Mouse (Mus musculus): ENCODE measurements around the gene Vwa5b2.

The Vwa5b2 gene

DNA sequence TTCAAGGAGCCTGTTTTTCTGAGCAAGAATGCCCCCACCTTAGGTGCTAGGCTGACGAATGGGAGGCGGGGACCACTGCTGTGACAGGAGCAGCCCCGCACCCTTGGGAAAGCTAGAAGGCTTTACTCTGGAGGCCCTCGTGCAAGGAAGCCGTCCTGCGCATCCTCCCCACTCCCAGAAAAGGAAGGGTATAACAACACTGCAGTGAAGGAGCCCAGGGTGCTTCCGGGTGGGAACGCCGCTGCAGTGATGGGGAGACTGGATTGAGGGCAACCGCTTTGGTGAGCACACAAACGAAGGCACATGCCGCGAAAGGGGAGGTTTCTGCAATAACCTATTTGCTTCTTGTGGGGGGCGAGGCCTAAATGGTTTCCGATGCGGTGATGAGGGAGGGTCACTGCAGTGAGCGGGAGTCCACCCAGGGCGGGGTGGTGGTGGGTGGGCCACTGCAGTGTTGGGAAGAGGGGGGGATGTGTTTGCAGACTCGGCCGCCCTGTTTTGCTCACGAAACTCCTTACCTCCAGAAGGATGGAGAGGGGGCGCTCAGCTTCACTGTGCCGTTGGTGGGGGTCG lies at the start of gene Vwa5b2:
Gene Vwa5b2 (plus strand): TSS at position 106 of the 573 bp plus-strand sequence.
- no peak for DNase-seq

DNA sequence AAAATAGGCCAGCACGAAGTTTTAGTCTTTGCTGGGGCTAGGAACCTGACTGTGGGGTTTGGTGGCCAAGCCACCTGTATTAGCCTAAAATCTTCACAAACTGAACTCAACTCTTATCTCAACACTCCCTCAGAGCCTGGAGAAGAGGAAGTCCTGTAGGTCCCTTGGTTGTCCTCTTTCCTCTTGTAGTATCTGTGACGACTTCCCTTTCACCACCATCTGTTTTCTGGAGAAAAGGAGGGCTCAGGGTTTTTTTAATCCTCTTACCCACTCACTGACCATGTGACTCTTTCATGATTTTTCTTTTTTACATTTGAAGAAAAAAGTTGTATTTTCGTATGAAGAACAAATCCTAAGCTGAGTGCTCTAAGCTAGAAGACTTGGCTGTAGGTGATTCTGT lies 49.6 kb upstream of the Vwa5b2 start:
- no peak for DNase-seq

- DNase-seq, result no peak
These were observed 48.8 kb upstream of the Vwa5b2 start for GRCm38 (mm10) chr16:20540438-20540837.

GRCm38 (mm10) chr16:20545696-20546095 lies 43.6 kb upstream of the Vwa5b2 start:
- no peak for DNase-seq

DNA sequence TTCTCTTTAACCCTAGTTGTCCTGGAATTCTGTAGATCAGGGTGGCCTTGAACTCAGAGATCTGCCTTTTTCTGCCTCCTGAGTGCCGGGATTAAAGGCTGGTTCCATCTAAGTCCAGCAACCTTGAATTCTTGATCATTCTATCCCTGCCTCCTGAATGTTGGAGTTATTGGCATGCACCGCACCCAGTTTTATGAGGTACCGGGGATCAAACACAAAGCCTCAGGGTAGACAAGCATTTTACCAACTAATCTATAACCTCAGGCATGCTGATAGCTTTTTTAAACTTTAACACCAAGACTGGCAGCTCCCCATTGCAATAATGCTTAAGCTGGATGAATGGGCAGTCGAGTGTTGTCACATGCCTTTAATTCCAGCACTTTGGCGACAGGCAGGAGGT lies 41.8 kb upstream of the Vwa5b2 start:
- peak; percentile 28 for DNase-seq

DNA sequence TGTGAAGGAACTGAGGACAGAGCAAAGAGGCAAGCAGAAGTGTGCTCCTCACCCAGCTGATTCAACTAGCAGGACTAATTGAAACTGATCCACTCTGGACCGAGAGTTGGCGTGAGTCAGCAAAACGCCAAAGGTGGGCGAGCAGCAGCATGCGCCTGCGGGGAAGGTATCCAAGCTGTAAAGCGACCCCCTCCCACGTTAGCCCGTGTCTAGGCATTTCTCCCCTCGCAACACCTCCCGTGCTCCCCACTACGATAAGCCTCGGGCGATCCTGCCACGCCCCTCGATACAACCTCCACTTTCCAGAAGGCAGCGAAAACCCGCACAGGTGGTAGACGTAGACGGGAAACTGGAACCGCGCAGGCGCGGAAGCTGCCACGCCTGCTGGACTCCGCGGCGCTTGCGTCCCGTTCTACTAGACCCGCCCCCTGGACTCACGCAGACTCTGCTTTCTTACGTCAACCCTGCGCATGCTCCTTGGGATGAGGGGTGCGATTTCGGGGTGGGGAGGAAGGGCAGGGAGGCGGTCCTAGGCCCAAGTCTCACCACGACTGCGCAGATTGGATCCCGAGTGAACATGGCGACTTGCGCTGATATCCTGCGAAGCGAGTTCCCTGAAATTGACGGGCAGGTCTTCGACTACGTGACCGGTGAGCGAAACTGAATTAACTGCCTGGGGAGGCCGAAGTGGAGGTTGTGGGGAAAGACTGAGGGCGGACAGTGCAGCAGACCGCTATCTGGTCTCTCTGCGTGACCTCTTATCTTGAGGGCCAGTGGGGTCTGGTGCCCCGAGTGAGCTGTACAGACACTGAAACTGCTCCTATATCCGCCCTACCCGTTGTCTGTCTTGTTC lies 40.9 kb upstream of the Vwa5b2 start, which contains the start of gene Abcf3:
Gene Abcf3 (plus strand): TSS at position 482 of the 853 bp plus-strand sequence.
- peak; percentile 99 for DNase-seq

- DNase-seq, result no peak
These were observed 40.1 kb upstream of the Vwa5b2 start for GRCm38 (mm10) chr16:20549161-20549560.

DNA sequence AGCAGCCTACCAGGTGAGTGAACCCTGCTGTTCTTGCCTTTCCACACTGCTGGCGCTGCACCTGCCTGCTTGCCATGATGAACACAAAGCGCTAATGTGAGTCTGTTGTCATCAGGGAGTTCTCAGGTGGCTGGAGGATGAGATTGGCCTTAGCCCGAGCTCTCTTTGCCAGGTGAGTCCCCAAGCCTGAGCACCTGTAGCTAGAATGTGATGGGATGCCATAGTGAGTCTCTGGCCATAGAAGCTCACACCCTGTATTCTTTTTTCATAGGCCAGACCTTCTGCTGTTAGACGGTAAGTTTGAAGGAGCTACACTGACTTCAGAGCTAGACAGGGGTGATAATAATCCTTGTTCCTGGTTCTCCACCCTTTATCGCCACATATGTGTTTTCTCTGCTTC lies 37.6 kb upstream of the Vwa5b2 start:
- DNase-seq, result no peak

GRCm38 (mm10) chr16:20552594-20552993 lies 36.7 kb upstream of the Vwa5b2 start:
- no peak for DNase-seq

DNA sequence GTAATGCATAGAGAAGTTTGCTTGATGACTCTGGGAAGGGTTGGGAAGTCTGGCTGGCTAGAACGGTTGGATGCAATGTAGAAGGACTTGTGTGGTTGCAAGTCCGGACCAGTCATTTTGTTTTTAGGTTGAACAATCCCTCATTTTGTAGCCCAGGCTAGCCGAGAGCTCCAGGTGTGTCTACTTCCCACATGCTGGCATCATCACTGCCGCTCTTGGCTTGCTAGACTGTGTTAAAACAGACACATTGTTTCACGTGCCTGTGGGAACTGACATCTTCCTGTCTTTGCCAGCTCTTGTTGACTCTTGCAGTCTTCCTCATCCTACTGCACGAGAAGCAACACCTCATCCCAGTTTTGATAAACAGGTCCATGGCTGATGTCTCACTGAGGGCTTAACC lies 34.3 kb upstream of the Vwa5b2 start:
- DNase-seq, result no peak

GRCm38 (mm10) chr16:20557381-20557780 lies 31.9 kb upstream of the Vwa5b2 start:
- no peak for DNase-seq

DNA sequence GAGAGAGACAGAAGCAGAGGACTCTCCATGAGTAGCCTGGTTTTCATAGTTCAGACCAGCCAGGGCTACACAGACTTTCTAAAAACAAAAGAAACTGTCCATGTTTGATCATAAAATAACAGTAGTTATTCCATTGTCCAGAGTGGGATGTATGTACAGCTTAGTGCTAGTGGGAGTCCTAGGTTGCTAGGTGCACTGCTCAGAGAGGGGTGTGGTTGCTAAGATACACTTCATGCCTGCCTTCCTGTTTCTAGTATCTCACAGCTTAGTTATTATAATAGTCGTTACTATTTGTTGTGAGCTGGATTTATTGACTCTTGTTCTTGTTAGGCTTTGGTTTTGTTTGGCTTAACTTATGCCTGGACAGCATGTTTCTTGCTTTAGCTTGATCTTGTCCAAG lies 24.2 kb upstream of the Vwa5b2 start:
- no peak for DNase-seq

- DNase-seq, result no peak
These were observed 838 bp downstream of the Vwa5b2 start for GRCm38 (mm10) chr16:20589939-20590679.

DNA sequence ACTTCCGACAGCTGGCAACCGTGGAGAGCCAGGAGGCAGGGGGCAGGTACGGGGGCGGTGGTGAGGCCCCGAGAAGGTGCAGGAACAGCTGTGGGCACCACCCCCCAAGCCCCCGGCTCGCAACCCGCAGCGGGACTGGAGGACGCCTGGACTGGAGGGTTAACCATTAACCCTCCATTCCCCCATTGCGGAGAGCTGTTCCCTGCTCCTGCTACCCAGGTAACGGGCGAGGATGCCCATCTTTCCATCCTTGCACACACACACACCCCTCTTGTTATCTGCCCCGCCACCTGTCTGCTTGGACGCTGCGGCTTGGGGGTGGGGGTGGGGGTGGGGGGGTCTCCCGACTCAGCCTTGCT lies 1.4 kb downstream of the Vwa5b2 start:
- DNase-seq, result no peak

DNA sequence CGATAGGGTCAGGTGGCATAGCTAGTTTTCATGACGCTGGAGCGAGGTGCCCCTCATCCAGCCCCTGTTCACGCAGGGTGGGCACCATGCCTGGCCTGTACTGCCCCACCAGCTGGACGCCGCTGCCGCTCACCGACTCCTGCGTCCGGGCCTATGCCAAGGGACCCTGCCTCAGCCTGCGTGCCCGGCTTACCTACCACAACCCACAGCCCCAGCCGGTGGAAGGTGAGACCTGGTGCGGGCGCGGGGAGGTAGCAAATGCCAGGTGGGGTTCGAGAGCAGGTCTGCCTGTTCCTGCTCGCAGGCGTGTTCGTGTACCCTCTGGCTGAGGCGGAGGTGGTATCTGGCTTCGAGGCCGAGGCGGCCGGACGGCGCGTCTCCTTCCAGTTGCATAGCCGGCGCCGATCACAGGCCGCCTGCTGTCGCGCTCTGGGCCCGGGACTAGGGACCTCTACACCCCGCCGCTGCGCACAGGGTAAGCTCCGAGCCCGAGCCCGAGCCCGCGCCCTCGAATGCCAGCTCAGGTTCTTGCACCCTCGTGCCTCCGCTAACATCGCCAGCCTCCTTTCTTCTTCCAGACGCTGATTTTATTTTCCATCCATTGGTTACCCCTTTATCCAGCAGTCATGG lies 1.9 kb downstream of the Vwa5b2 start:
- no peak for DNase-seq

DNA sequence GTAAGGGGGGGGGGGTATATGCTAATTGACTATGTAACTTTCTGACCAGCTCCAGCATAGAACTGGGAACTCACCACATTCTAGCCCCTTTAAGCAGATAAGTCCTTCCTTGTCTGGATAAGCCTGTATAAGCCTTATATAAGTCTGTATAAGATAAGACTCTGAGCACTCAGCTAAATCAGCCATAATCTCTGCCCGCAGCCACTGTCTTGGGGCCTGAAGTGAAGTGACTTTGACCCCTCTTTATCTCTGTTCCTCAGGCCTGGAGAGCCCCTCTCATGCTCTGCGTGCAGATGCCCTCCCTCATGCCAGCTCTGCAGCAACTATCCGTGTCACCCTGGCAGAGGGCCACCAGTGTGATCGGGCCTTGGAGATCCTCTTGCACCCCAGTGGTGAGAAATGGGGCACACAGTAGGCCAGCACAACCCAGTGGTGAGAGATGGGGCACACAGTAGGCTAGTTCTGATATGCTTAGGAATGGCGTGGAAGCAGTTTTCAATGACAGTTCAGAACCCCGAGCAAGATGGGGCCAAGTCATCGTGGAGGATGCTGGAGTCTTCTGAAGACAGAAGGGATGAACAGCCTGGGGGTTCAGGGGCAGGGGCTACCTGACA lies 5.9 kb downstream of the Vwa5b2 start:
- no peak for DNase-seq

GRCm38 (mm10) chr16:20595737-20596136 lies 6.5 kb downstream of the Vwa5b2 start:
- no peak for DNase-seq

DNA sequence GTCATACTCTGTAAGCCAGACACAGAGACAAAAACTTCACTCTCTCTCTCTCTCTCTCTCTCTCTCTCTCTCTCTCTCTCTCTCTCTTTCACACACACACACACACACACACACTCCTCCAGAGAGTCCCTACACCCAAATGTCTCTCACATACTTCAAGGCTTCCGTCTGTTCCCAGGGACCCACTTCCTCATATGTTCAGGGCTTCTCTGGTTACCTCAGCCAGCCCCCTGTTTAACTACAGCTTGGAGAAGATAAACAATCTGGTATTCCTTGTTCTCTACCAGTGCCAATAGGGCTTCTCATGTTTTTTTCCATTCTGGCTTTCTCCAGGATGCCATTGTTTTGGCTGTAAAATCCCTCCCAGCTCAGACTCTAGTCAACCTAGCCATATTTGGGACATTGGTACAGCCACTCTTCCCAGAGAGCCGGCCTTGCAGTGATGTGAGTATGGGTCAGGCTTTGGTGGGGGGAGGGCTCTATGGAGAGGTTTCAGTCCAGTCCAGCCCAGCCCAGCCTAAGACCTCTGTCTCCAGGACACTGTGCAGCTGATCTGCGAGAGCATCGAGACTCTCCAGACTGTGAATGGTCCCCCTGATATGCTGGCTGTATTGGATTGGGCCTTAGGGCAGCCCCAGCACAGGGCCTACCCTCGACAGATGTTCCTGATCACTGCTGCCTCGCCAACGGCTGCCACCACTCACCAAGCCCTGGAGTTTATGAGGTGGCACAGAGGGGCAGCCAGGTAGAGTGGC lies 7.6 kb downstream of the Vwa5b2 start:
- DNase-seq, result no peak

- DNase-seq, result no peak
These were observed 11.2 kb downstream of the Vwa5b2 start for GRCm38 (mm10) chr16:20600511-20600910.

DNA sequence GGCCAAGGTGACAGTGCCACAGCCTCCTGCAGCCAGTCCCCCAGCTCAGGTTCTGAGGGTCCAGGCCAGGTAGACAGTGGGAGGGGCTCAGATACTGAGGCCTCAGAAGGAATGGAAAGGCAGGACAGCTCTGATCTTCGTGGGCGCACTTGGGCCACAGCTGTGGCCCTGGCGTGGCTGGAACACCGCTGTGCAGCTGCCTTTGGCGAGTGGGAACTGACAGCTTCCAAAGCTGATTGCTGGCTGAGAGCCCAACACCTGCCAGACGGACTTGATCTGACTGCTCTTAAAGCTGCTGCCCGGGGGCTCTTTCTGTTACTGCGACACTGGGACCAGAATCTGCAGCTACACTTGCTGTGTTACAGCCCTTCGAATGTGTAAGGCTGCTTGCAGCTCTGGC lies 15.4 kb downstream of the Vwa5b2 start:
- DNase-seq, result no peak

- peak; percentile 84 for DNase-seq
These were observed 21.5 kb downstream of the Vwa5b2 start for GRCm38 (mm10) chr16:20610501-20611356.

All from lung, postnatal 36 days (tissue).